Mouse (Mus musculus) limb, embryonic 12.5 days (tissue): ENCODE data around the gene Stac. TPM values are rescaled to one million over a fixed set of nuclear protein-coding genes. Genes with fewer than 3 reads are reported as not detected.

Experiments
- ATAC-seq: fragments of 200-750 bp; cut with Nextera tagmentation; 2 replicates; pipeline ENCODE4 v1.8.0; 2017; ENCODE audit warnings: low read depth, moderate TSS enrichment; ENCODE audit not compliant: insufficient number of reproducible peaks, insufficient read depth, low FRiP score, low TSS enrichment
- H3K27ac ChIP-seq: fragments of 300-500 bp; sonication (generic); 2 replicates; pipeline ENCODE4 v1.5.1; 2016; ENCODE audit warnings: mild to moderate bottlenecking, moderate library complexity
- H3K27me3 ChIP-seq: fragments of 300-500 bp; sonication (generic); 2 replicates; pipeline ENCODE4 v1.6.1; 2016; ENCODE audit warnings: mild to moderate bottlenecking, moderate library complexity
- H3K36me3 ChIP-seq: fragments of 300-500 bp; sonication (generic); 2 replicates; pipeline ENCODE4 v1.6.1; 2016; ENCODE audit warnings: mild to moderate bottlenecking, moderate library complexity
- H3K4me1 ChIP-seq: fragments of 300-500 bp; sonication (generic); replicated peaks from 2 replicates; pipeline ENCODE4 v1.6.1; 2016
- H3K4me2 ChIP-seq: fragments of 300-500 bp; sonication (generic); 2 replicates; pipeline ENCODE4 v1.6.1; 2016; ENCODE audit warnings: mild to moderate bottlenecking, moderate library complexity
- H3K4me3 ChIP-seq: fragments of 300-500 bp; sonication (generic); replicated peaks from 2 replicates; pipeline ENCODE4 v1.5.1; 2016; ENCODE audit warnings: mild to moderate bottlenecking
- H3K9ac ChIP-seq: fragments of 300-500 bp; sonication (generic); replicated peaks from 2 replicates; pipeline ENCODE4 v1.6.1; 2016; ENCODE audit warnings: mild to moderate bottlenecking, moderate library complexity
- H3K9me3 ChIP-seq: fragments of 300-500 bp; sonication (generic); 2 replicates; pipeline ENCODE4 v1.6.1; 2016; ENCODE audit warnings: mild to moderate bottlenecking, moderate library complexity
- WGBS: fragments of 180-500 bp; shearing (Covaris S2); methylation state at CpG from one replicate; pipeline ENCODE4 v1.1.7; 2016; 5-methylcytosine and 5-hydroxymethylcytosine counted together
- polyA plus RNA-seq: library from polyadenylated mRNA; unstranded; fragments of >200 nt; fragmentation: Nextera tagmentation; extraction: Ambion mirVana; gene quantifications from 2 replicates; pipeline ENCODE4 v1.2.1, GENCODE M21; 2016

Gene Stac
- polyA plus RNA-seq, 1 experiment from 2014 or later: 5.1 TPM

DNA sequence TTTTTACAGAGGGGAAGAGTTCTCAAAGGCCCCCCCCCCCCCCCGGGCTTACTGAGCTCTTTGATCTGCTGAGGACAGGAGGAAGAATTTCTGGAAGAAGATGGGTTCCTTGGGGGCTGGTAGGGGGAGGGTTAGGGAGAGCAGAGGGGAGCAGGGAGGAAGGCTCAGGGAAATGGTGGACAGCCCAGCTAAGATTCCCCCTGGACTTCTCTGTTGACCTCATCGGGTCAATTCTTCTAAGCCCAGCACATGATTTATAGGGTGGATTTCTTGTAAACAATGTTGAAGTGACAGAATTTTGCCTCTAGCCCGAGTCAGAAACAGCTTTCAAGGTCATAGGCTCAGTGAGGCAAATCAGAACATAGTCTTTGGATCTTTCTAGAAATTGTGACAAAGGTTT lies 137.3 kb downstream of the Stac start:
- WGBS: 29% methylated on average over 3 of the region's 3 CpGs
- no peak overlapping the region for H3K4me2 ChIP-seq
- H3K27me3 ChIP-seq: no peaks in the 10 kb centered on the region
- no peak overlapping the region for H3K4me3 ChIP-seq
- no peak overlapping the region for H3K9ac ChIP-seq
- no peaks in the 10 kb centered on the region for H3K9me3 ChIP-seq
- peaks cover 20% of the 10 kb centered on the region for H3K4me1 ChIP-seq
- no peak for ATAC-seq
- no peak overlapping the region for H3K27ac ChIP-seq
- no peaks in the 10 kb centered on the region for H3K36me3 ChIP-seq

DNA sequence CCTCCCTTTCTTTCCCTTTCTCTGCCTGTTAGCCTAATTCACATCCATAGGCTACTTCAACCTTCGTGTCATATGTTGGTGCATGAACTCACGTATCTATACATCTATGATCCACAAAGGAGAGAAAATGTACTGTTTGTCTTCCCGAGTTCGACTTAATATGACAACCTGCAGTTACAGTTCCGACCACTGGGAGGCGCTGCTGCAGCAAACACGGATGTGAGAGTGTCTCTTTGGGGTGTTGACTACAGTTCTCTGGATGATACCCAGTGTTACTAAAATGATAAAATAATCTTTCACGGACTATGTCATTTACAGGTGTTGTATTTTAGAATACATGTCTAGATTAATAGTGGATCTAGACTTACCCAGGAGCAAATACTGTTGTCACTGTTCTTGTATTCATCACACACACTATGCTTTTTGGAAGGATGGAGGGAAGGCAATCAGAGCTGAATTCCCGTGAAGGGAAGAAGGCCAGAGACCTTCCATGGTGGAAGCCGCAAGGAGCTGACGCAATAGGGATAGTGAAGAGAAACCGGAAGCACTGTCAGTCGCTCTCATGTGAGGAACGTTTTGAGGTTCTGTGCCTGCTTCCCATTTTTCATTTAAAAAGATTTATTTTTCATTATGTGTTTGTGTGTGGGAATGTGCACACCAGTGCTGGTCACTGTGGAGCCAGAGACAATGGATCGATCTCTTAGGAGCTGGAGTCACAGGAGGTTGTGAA lies 138.5 kb downstream of the Stac start:
- H3K4me2 ChIP-seq: no peak overlapping the region
- no peak overlapping the region for H3K27ac ChIP-seq
- H3K4me3 ChIP-seq: no peak overlapping the region
- 60% methylated on average over 15 of the region's 15 CpGs for WGBS
- ATAC-seq: no peak
- H3K27me3 ChIP-seq: no peaks in the 10 kb centered on the region
- no peak overlapping the region for H3K9ac ChIP-seq
- no peaks in the 10 kb centered on the region for H3K36me3 ChIP-seq
- no peaks in the 10 kb centered on the region for H3K9me3 ChIP-seq
- H3K4me1 ChIP-seq: peaks cover 24% of the 10 kb centered on the region

DNA sequence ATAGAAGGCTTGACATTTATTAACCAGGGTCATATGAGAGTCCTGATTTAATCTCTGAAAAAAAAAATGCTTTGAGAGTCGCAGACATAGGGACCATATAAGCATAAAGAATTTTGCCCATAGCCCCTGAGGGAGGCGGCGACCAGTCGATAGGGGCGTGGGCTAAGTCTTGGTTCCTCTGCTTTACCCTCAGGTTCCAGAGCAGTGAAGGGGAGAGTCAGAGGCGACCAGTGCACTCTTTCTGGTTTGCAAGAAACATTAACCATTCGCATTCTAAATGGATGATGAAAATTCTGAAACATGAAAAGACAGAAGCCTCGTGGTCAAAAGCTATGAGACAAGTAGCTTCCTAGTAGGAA lies 139.2 kb downstream of the Stac start:
- 81% methylated on average over 8 of the region's 8 CpGs for WGBS
- no peak for ATAC-seq

DNA sequence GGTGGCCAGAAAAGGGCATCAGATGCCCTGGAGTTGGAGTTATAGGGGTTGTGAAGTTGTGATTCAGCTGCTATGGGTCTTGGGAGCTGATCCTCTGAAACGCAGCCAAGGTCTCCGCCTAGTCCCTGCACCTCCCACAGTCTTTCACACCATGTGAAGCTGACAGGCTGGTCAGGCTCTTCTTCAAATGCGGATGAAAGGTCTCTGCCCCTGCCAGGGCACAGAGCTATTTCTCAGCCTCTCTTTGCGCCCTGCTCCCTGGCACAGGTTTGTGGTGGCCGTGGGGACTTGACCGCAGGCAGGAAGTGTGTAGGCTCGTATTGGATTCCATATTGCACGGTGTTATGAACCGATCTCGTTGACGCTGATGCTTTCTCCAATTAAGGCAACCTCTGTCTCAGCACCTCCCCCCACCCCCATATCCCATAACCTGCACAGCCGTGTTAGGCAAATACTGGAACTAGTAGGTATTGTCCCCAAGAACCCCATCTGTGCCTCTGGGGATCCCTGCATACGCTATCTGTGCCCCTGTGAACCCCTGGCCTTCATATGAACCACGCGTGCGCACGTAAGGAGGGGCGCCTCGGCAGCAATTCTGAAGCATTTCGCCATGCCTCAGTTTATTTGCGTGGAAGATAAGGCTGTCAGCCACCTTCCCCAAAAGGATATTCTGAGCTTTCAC lies 139.7 kb downstream of the Stac start:
- Histone ChIP-seq H3K9me3 (no peaks in the 10 kb centered on the region), H3K9ac (no peak overlapping the region), H3K36me3 (no peaks in the 10 kb centered on the region), H3K4me1 (peaks cover 24% of the 10 kb centered on the region), H3K27me3 (no peaks in the 10 kb centered on the region), H3K4me3 (no peak overlapping the region), H3K27ac (no peak overlapping the region), H3K4me2 (no peak overlapping the region)
- WGBS: 81% methylated on average over 21 of the region's 21 CpGs
- no peak for ATAC-seq

More for the DNA sequence above, 139.2 kb downstream of the Stac start:
- Histone ChIP-seq H3K9me3 (no peaks in the 10 kb centered on the region), H3K27me3 (no peaks in the 10 kb centered on the region), H3K36me3 (no peaks in the 10 kb centered on the region), H3K4me3 (no peak overlapping the region), H3K27ac (no peak overlapping the region), H3K4me1 (peaks cover 24% of the 10 kb centered on the region), H3K9ac (no peak overlapping the region), H3K4me2 (no peak overlapping the region)

DNA sequence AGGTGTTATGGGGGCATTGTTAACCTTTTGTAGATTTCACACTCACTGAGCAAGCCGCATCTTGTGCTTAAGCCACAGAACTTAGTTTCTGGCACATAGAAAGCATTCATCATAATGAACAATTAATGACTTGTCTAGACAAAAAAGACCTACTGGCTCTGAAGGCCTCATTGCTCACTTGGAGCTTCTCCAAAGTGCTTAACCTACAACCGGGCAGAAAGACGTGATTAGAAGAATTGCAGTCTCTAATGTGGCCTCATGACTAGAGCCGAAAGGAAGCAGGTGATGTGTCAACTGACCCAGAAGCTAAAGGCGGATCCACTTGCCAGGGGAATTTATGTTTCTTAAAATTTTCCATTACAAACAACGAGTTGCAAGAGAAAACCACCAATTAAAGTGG lies 147.5 kb downstream of the Stac start:
- H3K4me3 ChIP-seq: no peak overlapping the region
- 77% methylated on average over 6 of the region's 6 CpGs for WGBS
- H3K9ac ChIP-seq: no peak overlapping the region
- H3K27ac ChIP-seq: no peak overlapping the region
- peaks cover 8% of the 10 kb centered on the region; the same call in 1 of the 2 replicates for H3K4me1 ChIP-seq
- H3K36me3 ChIP-seq: no peaks in the 10 kb centered on the region
- H3K9me3 ChIP-seq: no peaks in the 10 kb centered on the region
- no peaks in the 10 kb centered on the region for H3K27me3 ChIP-seq
- H3K4me2 ChIP-seq: no peak overlapping the region
- no peak for ATAC-seq

DNA sequence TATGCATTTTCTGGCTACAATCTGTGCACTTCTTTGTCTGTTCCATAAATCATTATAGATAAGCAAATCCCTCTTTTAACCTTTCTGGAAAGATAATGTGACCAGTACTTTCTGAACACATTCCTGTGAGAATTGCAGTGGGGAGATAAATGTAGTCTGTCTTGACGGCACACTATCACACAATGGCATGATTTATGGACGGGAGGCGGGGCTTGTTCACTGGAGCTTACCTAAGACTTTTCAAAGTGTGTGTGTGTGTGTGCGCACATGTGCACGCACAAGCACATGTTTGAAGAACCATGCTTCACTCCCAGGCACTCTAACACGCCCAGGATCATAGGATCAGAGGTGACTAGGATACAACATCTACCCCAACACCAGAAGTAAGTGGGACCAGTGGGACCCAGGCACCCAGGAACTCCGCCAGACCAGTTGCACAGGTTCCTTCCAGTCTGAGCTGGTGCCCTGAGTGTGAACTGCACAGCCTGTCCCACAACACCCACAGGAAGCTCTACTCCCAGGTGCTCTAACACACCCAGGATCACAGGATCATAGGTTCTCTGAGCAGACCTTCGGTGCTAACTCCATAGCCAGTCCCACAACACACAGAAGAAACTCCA lies 154.6 kb downstream of the Stac start:
- no peak overlapping the region for H3K27ac ChIP-seq
- H3K27me3 ChIP-seq: no peaks in the 10 kb centered on the region
- no peak overlapping the region for H3K9ac ChIP-seq
- no peak for ATAC-seq
- H3K4me1 ChIP-seq: no peaks in the 10 kb centered on the region
- no peak overlapping the region for H3K4me2 ChIP-seq
- H3K36me3 ChIP-seq: no peaks in the 10 kb centered on the region
- H3K9me3 ChIP-seq: no peaks in the 10 kb centered on the region
- no peak overlapping the region for H3K4me3 ChIP-seq
- WGBS: 75% methylated on average over 8 of the region's 8 CpGs

DNA sequence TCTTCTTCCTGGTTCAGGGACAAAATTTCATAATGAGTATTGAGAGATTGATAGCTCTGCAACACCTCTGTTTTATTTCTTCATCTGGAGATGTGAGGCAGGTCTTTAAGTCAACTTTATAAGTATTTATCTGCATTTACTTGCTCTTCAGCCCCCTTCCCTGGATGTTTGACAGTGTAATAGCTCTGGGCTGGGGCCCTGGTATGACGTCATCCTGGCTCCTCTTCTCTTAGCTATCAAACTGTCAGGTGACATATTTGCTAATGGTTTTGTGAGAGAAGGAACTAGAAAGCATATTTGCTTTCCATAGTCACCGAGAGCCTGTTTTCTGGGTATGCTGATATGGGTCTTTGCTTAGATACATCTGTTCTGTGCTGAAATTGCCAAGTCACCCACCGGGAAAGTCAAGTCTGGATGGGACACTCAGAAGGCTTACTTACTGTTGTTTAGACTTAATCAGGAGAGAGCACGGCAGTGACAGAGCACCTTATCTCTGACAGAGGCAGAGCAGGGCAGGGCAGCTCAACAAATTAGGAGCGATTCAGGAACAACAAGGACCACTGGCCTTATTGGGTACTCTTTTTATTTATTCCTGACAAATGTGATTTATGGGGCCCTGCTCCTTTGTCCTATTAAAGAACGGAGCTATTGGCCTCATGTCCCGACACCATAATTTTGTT lies 155.3 kb downstream of the Stac start:
- WGBS: 41% methylated on average over 7 of the region's 7 CpGs
- H3K4me3 ChIP-seq: no peak overlapping the region
- H3K4me1 ChIP-seq: no peaks in the 10 kb centered on the region
- no peak overlapping the region for H3K9ac ChIP-seq
- no peaks in the 10 kb centered on the region for H3K27me3 ChIP-seq
- H3K9me3 ChIP-seq: no peaks in the 10 kb centered on the region
- H3K4me2 ChIP-seq: no peak overlapping the region
- no peak overlapping the region for H3K27ac ChIP-seq
- H3K36me3 ChIP-seq: no peaks in the 10 kb centered on the region
- no peak for ATAC-seq

DNA sequence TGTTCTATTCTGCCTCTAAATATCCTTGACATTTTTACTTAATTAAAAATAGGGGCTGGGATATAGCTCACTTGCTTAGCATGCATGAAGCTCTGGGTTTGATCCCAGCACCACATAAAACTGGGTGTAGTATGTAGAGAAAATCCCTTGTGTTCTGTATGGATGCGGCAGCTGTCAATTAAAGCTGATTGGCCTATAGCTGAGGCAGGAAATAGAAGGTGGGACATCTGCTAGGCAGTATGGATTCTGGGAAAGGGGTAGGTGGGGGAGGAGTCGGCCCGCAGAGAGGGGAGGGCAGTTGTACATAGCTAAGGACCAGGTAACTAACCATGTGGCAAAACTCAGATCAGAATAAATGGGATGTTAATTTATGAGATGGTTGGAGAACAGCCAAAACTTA lies 166.3 kb downstream of the Stac start:
- H3K4me3 ChIP-seq: no peak overlapping the region
- no peak overlapping the region for H3K9ac ChIP-seq
- H3K27me3 ChIP-seq: no peaks in the 10 kb centered on the region
- no peak overlapping the region for H3K27ac ChIP-seq
- H3K9me3 ChIP-seq: 0 out of 2 replicates have a peak, but pooled peaks cover 3% of the 10 kb centered on the region
- no peak overlapping the region for H3K4me2 ChIP-seq
- ATAC-seq: no peak
- no peaks in the 10 kb centered on the region for H3K36me3 ChIP-seq
- WGBS: 91% methylated on average over 3 of the region's 3 CpGs
- H3K4me1 ChIP-seq: no peaks in the 10 kb centered on the region

DNA sequence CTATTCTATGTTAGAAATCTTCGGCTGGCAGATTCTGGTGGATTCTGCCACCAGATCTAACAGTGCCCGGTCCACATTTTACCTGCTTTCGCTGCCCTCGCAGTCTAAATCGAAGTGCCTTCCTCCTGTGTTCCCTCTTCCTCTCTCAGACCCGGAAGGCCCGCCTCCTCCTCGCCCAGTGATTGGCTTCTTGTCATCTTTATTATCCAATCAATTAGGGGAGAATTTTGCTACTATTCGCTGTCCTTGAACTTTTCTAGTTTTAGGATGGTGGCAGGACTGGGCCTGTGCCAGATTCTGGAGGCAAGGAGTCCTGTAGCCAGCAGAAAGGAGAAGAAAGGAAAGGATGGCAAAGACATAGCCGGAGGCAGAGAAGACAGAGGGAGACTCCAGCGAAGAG lies 167.0 kb downstream of the Stac start:
- Histone ChIP-seq H3K36me3 (no peaks in the 10 kb centered on the region), H3K9ac (no peak overlapping the region), H3K27me3 (no peaks in the 10 kb centered on the region), H3K27ac (no peak overlapping the region), H3K4me2 (no peak overlapping the region), H3K4me3 (no peak overlapping the region), H3K9me3 (0 out of 2 replicates have a peak, but pooled peaks cover 3% of the 10 kb centered on the region), H3K4me1 (no peaks in the 10 kb centered on the region)
- WGBS: 88% methylated on average over 11 of the region's 11 CpGs
- ATAC-seq: no peak

DNA sequence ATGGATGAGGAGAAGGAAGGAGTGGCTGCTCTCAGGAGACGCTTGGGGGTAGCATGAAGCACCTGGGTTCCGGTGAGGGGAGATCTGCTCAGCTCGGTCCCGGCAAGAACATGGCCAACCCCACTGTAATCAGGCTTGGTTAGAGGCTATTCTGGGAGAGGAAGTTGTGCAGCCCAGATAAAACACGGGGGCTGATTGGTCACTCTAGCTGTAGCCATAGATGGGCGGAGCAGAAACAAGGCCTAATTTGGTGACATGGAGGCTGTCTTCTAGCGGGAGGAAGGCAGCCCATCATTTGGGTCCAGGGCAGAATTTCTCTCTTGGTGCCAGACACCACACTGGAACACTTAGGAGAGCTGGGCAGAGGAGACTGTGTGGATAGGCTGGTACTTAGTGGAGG lies 167.9 kb downstream of the Stac start:
- Histone ChIP-seq H3K9me3 (0 out of 2 replicates have a peak, but pooled peaks cover 3% of the 10 kb centered on the region), H3K27me3 (no peaks in the 10 kb centered on the region), H3K36me3 (no peaks in the 10 kb centered on the region), H3K4me1 (no peaks in the 10 kb centered on the region), H3K4me2 (no peak overlapping the region), H3K27ac (no peak overlapping the region), H3K9ac (no peak overlapping the region), H3K4me3 (no peak overlapping the region)
- 93% methylated on average over 7 of the region's 7 CpGs for WGBS
- ATAC-seq: no peak

DNA sequence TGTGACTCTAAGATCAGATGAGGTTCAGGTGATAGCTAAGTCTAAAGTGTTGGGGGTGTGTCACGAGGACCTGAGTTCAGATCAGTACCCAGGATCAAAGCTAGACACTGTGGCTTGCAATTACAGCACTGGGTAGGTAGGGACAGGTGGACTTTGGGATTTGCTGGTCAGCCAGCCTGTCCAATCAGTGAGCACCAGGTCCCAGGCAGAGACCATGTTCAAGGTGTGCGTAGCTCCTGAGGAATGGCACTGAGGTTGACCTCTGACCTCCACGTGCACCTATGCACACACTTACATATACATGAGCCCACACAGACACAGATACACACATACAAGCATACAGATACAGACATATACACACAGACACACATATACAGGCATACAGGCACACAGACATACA lies 174.6 kb downstream of the Stac start:
- Histone ChIP-seq H3K27ac (no peak overlapping the region), H3K9ac (no peak overlapping the region), H3K4me2 (no peak overlapping the region), H3K4me3 (no peak overlapping the region), H3K9me3 (no peaks in the 10 kb centered on the region), H3K4me1 (no peaks in the 10 kb centered on the region), H3K36me3 (no peaks in the 10 kb centered on the region), H3K27me3 (no peaks in the 10 kb centered on the region)
- ATAC-seq: no peak
- WGBS: 81% methylated on average over 3 of the region's 3 CpGs
